Mouse (Mus musculus) liver, postnatal 0 days (tissue): ENCODE measurements around the gene Mast1. TPM values are rescaled to one million over a fixed set of nuclear protein-coding genes. Genes with fewer than 3 reads are reported as not detected.
A peak's percentile ranks its signal among the peaks of the same experiment; 100 is the strongest.

Experiments used
- ATAC-seq: fragments of 200-750 bp; cut with Nextera tagmentation; 2 replicates; pipeline ENCODE4 v1.8.0; 2017; ENCODE audit warnings: mild to moderate bottlenecking, moderate library complexity
- DNase-seq: peaks from one replicate; pipeline ENCODE4 v3.0.0-alpha.2; 2016
- H3K27ac ChIP-seq: fragments of 300-500 bp; sonication (generic); 2 replicates; pipeline ENCODE4 v1.5.1; 2014; ENCODE audit warnings: antibody characterized with exemption, moderate library complexity, mild to moderate bottlenecking, low read depth
- H3K27me3 ChIP-seq: fragments of 300-500 bp; sonication (generic); 2 replicates; pipeline ENCODE4 v1.6.1; 2014; ENCODE audit warnings: low read length, control low read depth, mixed read lengths; ENCODE audit not compliant: insufficient read depth
- H3K36me3 ChIP-seq: fragments of 300-500 bp; sonication (generic); replicated peaks from 2 replicates; pipeline ENCODE4 v1.6.1; 2014; ENCODE audit warnings: mild to moderate bottlenecking, control low read depth, low read length, moderate library complexity, mixed read lengths; ENCODE audit not compliant: insufficient read depth
- H3K4me1 ChIP-seq: fragments of 300-500 bp; sonication (generic); 2 replicates; pipeline ENCODE4 v1.6.1; 2014; ENCODE audit warnings: antibody characterized with exemption, mild to moderate bottlenecking, control low read depth; ENCODE audit not compliant: insufficient read depth
- H3K4me2 ChIP-seq: fragments of 300-500 bp; sonication (generic); 2 replicates; pipeline ENCODE4 v1.6.1; 2014; ENCODE audit warnings: low read depth, mild to moderate bottlenecking, low read length, moderate library complexity, mixed read lengths
- H3K4me3 ChIP-seq: fragments of 300-500 bp; sonication (generic); 2 replicates; pipeline ENCODE4 v1.5.1; 2014; ENCODE audit warnings: low read depth, low read length
- H3K9ac ChIP-seq: fragments of 300-500 bp; sonication (generic); replicated peaks from 2 replicates; pipeline ENCODE4 v1.6.1; 2014; ENCODE audit warnings: mild to moderate bottlenecking, moderate library complexity
- H3K9me3 ChIP-seq: fragments of 300-500 bp; sonication (generic); 2 replicates; pipeline ENCODE4 v1.6.1; 2016; ENCODE audit warnings: mild to moderate bottlenecking, control low read depth, low read length, mixed read lengths
- CTCF ChIP-seq: sonication (generic); IDR thresholded peaks from 2 replicates; pipeline ENCODE4 v1.5.1; 2016; ENCODE audit warnings: antibody characterized with exemption, low read depth
- EP300 ChIP-seq: IDR thresholded peaks from 2 replicates; pipeline ENCODE4 v1.6.1; 2016; ENCODE audit warnings: antibody characterized with exemption, low read depth, mild to moderate bottlenecking
- WGBS: fragments of 180-500 bp; shearing (Covaris S2); extraction: QIAGEN DNeasy Blood & Tissue Kit; methylation state at CpG from one replicate; pipeline ENCODE4 v1.1.7; 2014; ENCODE audit not compliant: insufficient replicate concordance; 5-methylcytosine and 5-hydroxymethylcytosine counted together
- polyA plus RNA-seq: library from polyadenylated mRNA; unstranded; fragments of >200 nt; fragmentation: Nextera tagmentation; extraction: Ambion mirVana; gene quantifications from 2 replicates; pipeline ENCODE4 v1.2.1, GENCODE M21; 2015

The Mast1 gene
- polyA plus RNA-seq, 1 experiment from 2014 or later, result 0.07 TPM

- Histone ChIP-seq H3K9ac (no peak overlapping the region; the same call in 1 of the 2 replicates), H3K27me3 (no peaks in the 10 kb centered on the region), H3K27ac (peak overlapping the region; percentile 98), H3K4me1 (peaks cover 83% of the 10 kb centered on the region), H3K9me3 (no peaks in the 10 kb centered on the region), H3K36me3 (no peaks in the 10 kb centered on the region), H3K4me3 (no peak overlapping the region), H3K4me2 (no peak overlapping the region)
- WGBS, result 19% methylated on average over 3 of the region's 3 CpGs
- ATAC-seq (no peak), DNase-seq (peak; percentile 41)
- no peak for TF ChIP-seq EP300
- TF ChIP-seq CTCF, result no peak
Observed at GRCm38 (mm10) chr8:84982499-84983011, 45.4 kb upstream of the Mast1 start.

GRCm38 (mm10) chr8:84981644-84982498 is 44.7 kb upstream of the Mast1 start:
- Histone ChIP-seq H3K27ac (peak overlapping the region; percentile 98), H3K4me2 (no peak overlapping the region), H3K4me3 (no peak overlapping the region), H3K27me3 (no peaks in the 10 kb centered on the region), H3K9me3 (no peaks in the 10 kb centered on the region), H3K4me1 (peaks cover 80% of the 10 kb centered on the region), H3K9ac (no peak overlapping the region; the same call in 1 of the 2 replicates), H3K36me3 (no peaks in the 10 kb centered on the region)
- ATAC-seq (no peak), DNase-seq (no peak)
- WGBS, result 61% methylated on average over 15 of the region's 15 CpGs
- TF ChIP-seq CTCF, result no peak
- no peak for TF ChIP-seq EP300

DNA sequence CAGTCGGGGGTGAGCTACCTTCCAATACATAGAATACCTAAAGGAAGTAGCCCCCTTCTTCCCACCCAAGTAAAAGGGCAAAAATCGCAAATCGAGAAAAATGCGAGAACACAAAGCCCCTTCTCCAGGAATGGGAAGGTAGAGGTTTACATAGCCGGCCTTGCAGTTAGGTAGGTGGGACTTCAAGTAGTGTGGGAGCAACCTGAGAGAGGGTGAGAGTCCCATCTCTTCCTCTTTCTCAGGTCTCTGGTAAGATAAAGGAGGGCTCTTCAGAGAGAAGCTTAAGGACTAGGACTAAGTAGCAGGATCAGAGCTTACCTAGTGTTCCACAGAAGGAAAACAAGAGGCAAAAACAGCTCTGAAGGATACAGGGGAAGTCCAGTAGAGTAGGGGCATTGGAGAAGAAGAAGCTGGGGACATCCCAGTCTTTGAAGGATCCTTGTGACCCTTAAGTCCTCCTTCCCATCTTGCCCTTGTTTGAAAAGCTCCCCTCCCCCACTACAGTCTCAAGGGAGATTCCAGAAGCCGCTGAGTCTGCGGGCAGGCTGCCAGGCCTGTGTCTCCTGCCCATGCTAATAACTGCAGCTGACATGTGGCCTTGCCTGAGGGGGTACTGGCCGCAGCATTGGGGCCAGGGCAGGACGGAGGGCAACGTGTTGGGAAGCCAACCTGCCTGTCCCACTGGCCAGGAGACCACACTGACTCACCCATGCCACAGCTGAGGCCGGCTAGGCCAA is 43.6 kb upstream of the Mast1 start:
- WGBS, result 35% methylated on average over 11 of the region's 11 CpGs
- no peak for ATAC-seq
- DNase-seq, result peak; percentile 64
- H3K27me3 ChIP-seq, result no peaks in the 10 kb centered on the region
- peaks cover 74% of the 10 kb centered on the region for H3K4me1 ChIP-seq
- no peaks in the 10 kb centered on the region for H3K36me3 ChIP-seq
- TF ChIP-seq CTCF (no peak), EP300 (0 out of 2 replicates have a peak, but pooled peaks have one; percentile 10)
- H3K27ac ChIP-seq, result peak overlapping the region; percentile 98
- H3K4me3 ChIP-seq, result peak overlapping the region; percentile 70; the same call in 1 of the 2 replicates
- peak overlapping the region; percentile 68 for H3K9ac ChIP-seq
- H3K9me3 ChIP-seq, result no peaks in the 10 kb centered on the region
- H3K4me2 ChIP-seq, result peak overlapping the region; percentile 96

GRCm38 (mm10) chr8:84979599-84980421 is 42.7 kb upstream of the Mast1 start:
- peaks cover 3% of the 10 kb centered on the region; the same call in 1 of the 2 replicates for H3K36me3 ChIP-seq
- 2% methylated on average over 41 of the region's 42 CpGs for WGBS
- ATAC-seq (peak; percentile 48), DNase-seq (peak; percentile 93)
- no peaks in the 10 kb centered on the region for H3K9me3 ChIP-seq
- TF ChIP-seq EP300 (peak; percentile 31; the same call in 1 of the 2 replicates), CTCF (no peak)
- H3K4me3 ChIP-seq, result peak overlapping the region; percentile 70
- H3K27me3 ChIP-seq, result no peaks in the 10 kb centered on the region
- H3K9ac ChIP-seq, result peak overlapping the region; percentile 68
- H3K4me2 ChIP-seq, result peak overlapping the region; percentile 96
- peaks cover 74% of the 10 kb centered on the region for H3K4me1 ChIP-seq
- peak overlapping the region; percentile 98 for H3K27ac ChIP-seq

DNA sequence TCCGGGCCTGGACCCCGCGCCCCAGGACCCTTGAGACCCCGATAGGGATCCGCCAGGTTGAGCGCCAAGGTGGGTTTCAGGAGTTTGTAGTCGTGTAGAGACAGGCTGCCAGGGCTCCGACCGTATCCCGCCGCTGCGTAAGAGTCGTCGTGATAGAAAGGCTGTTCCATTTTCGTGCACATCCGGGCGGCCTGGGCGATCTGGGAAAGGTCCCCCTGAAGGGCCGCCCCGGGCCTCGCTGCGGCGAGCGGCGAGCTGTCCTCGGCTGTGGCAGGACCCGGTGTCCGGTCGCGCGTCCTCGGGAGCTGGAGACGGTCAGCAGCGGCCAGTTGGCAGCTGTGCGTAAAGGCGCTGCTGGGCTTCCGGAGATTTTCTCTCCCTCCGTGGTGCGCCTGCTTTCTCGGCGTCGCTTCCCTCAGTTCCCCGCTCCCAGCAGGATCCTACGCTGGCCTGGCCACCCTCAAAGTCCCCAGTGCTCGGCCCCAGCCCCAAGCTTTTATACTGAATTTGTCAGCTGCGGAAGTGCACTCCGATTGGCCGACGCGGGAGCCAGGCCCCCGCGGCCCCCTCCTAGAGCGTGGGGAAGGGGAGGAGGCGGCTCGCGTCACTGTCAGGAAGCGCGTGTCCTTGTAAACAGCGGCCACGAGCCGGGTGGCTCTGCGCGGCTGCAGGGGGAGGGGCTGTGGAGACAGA is 41.2 kb upstream of the Mast1 start, which contains the start of gene Junb:
Gene Junb (minus strand): TSS at position 471 of the 693 bp plus-strand sequence.
- peak; percentile 40 for ATAC-seq
- H3K27ac ChIP-seq, result peak within 1 kb of the TSS; percentile 98
- H3K9ac ChIP-seq, result peak within 1 kb of the TSS; percentile 93
- WGBS, result under 1% methylated on average over 61 of the region's 63 CpGs
- TF ChIP-seq EP300 (peak; percentile 86), CTCF (no peak)
- peaks cover 75% of the 10 kb centered on the region for H3K4me1 ChIP-seq
- no peaks in the 10 kb centered on the region for H3K27me3 ChIP-seq
- peaks cover 16% of the 10 kb centered on the region for H3K36me3 ChIP-seq
- peak within 1 kb of the TSS; percentile 96 for H3K4me2 ChIP-seq
- no peaks in the 10 kb centered on the region for H3K9me3 ChIP-seq
- H3K4me3 ChIP-seq, result peak within 1 kb of the TSS; percentile 70
- DNase-seq, result peak; percentile 92
